Mouse (Mus musculus) urinary bladder, adult 2 months (tissue): ENCODE measurements around the gene Ano8. TPM values are rescaled to one million over a fixed set of nuclear protein-coding genes. Genes with fewer than 3 reads are reported as not detected.
"Not testable (repeated sequence)": the region's sequence is repeated elsewhere in the genome, so short reads cannot be mapped to it uniquely, and the experiment has no call there.

Source experiments
- DNase-seq: peaks from one replicate; pipeline ENCODE4 v3.0.0; 2022; ENCODE audit warnings: low spot score
- polyA plus RNA-seq: library from polyadenylated mRNA; depleted of rRNA; stranded (reverse); fragments of >200 nt; gene quantifications from 2 replicates; pipeline ENCODE4 v1.2.3, GENCODE M21; 2012; rRNA removed

Gene Ano8
- 22.1 and 23.9 TPM in 2 replicates for polyA plus RNA-seq

GRCm38 (mm10) chr8:71485142-71486135, at the start of gene Ano8:
Gene Ano8 (minus strand): TSS chr8:71485963.
- DNase-seq, result peak; percentile 66

- no peak for DNase-seq
These were observed 48.6 kb upstream of the Ano8 start for GRCm38 (mm10) chr8:71534263-71534810.

GRCm38 (mm10) chr8:71530735-71531467, 45.1 kb upstream of the Ano8 start:
- DNase-seq, result not testable (repeated sequence)

- DNase-seq, result no peak
These were observed 42.8 kb upstream of the Ano8 start for GRCm38 (mm10) chr8:71528362-71529073.

- no peak for DNase-seq
These were observed 41.6 kb upstream of the Ano8 start for GRCm38 (mm10) chr8:71527162-71527870.

- no peak for DNase-seq
These were observed 40.5 kb upstream of the Ano8 start for GRCm38 (mm10) chr8:71526272-71526671.

- no peak for DNase-seq
These were observed 39.7 kb upstream of the Ano8 start, which contains the start of gene Ccdc194 for GRCm38 (mm10) chr8:71525226-71526050. Gene Ccdc194 (minus strand): TSS chr8:71525711.

GRCm38 (mm10) chr8:71521634-71522033, 35.9 kb upstream of the Ano8 start:
- DNase-seq, result peak; percentile 91

GRCm38 (mm10) chr8:71519037-71519825, 33.5 kb upstream of the Ano8 start:
- not testable (repeated sequence) for DNase-seq

- no peak for DNase-seq
These were observed 31.0 kb upstream of the Ano8 start for GRCm38 (mm10) chr8:71516786-71517185.

- no peak for DNase-seq
These were observed 29.3 kb upstream of the Ano8 start for GRCm38 (mm10) chr8:71515043-71515442.

GRCm38 (mm10) chr8:71513018-71513754, 27.4 kb upstream of the Ano8 start:
- no peak for DNase-seq

- DNase-seq, result no peak
These were observed 25.9 kb upstream of the Ano8 start, which contains the start of gene Plvap for GRCm38 (mm10) chr8:71511644-71512043. Gene Plvap (minus strand): TSS chr8:71511752.

GRCm38 (mm10) chr8:71509316-71509715, 23.6 kb upstream of the Ano8 start:
- DNase-seq, result no peak

GRCm38 (mm10) chr8:71507589-71508104, 21.9 kb upstream of the Ano8 start:
- DNase-seq, result peak; percentile 45

- DNase-seq, result no peak
These were observed 20.2 kb upstream of the Ano8 start for GRCm38 (mm10) chr8:71505979-71506378.

- DNase-seq, result no peak
These were observed 19.6 kb upstream of the Ano8 start for GRCm38 (mm10) chr8:71505326-71505725.

- no peak for DNase-seq
These were observed 18.6 kb upstream of the Ano8 start for GRCm38 (mm10) chr8:71504349-71504748.
